Mouse (Mus musculus) midbrain, embryonic 15.5 days (tissue): ENCODE results near the gene Rora. TPM values are rescaled to one million over a fixed set of nuclear protein-coding genes. Genes with fewer than 3 reads are reported as not detected.

Experiments
- ATAC-seq: fragments of 200-750 bp; cut with Nextera tagmentation; replicated peaks from 2 replicates; pipeline ENCODE4 v1.8.0; 2017; ENCODE audit warnings: moderate TSS enrichment
- H3K27ac ChIP-seq: fragments of 300-500 bp; sonication (generic); 2 replicates; pipeline ENCODE4 v1.5.1; 2015; ENCODE audit warnings: mild to moderate bottlenecking, inconsistent platforms
- H3K27me3 ChIP-seq: fragments of 300-500 bp; sonication (generic); replicated peaks from 2 replicates; pipeline ENCODE4 v1.6.1; 2015; ENCODE audit warnings: inconsistent platforms
- H3K36me3 ChIP-seq: fragments of 300-500 bp; sonication (generic); replicated peaks from 2 replicates; pipeline ENCODE4 v1.6.1; 2015; ENCODE audit warnings: inconsistent platforms
- H3K4me1 ChIP-seq: fragments of 300-500 bp; sonication (generic); 2 replicates; pipeline ENCODE4 v1.6.1; 2015; ENCODE audit warnings: inconsistent platforms
- H3K4me2 ChIP-seq: fragments of 300-500 bp; sonication (generic); 2 replicates; pipeline ENCODE4 v1.6.1; 2015; ENCODE audit warnings: inconsistent platforms, mild to moderate bottlenecking, moderate library complexity
- H3K4me3 ChIP-seq: fragments of 300-500 bp; sonication (generic); 2 replicates; pipeline ENCODE4 v1.5.1; 2015; ENCODE audit warnings: mild to moderate bottlenecking, inconsistent platforms
- H3K9ac ChIP-seq: fragments of 300-500 bp; sonication (generic); 2 replicates; pipeline ENCODE4 v1.6.1; 2015; ENCODE audit warnings: mild to moderate bottlenecking, inconsistent platforms
- H3K9me3 ChIP-seq: fragments of 300-500 bp; sonication (generic); 2 replicates; pipeline ENCODE4 v1.6.1; 2016; ENCODE audit warnings: inconsistent platforms
- WGBS: fragments of 180-500 bp; shearing (Covaris S2); methylation state at CpG from one replicate; pipeline ENCODE4 v1.1.7; 2015; ENCODE audit warnings: mixed read lengths; 5-methylcytosine and 5-hydroxymethylcytosine counted together
- polyA plus RNA-seq: library from polyadenylated mRNA; unstranded; fragments of >200 nt; fragmentation: Nextera tagmentation; extraction: Ambion mirVana; gene quantifications from 2 replicates; pipeline ENCODE4 v1.2.1, GENCODE M21; 2015

Gene Rora
- polyA plus RNA-seq, 1 experiment from 2014 or later = 43.9 TPM

DNA sequence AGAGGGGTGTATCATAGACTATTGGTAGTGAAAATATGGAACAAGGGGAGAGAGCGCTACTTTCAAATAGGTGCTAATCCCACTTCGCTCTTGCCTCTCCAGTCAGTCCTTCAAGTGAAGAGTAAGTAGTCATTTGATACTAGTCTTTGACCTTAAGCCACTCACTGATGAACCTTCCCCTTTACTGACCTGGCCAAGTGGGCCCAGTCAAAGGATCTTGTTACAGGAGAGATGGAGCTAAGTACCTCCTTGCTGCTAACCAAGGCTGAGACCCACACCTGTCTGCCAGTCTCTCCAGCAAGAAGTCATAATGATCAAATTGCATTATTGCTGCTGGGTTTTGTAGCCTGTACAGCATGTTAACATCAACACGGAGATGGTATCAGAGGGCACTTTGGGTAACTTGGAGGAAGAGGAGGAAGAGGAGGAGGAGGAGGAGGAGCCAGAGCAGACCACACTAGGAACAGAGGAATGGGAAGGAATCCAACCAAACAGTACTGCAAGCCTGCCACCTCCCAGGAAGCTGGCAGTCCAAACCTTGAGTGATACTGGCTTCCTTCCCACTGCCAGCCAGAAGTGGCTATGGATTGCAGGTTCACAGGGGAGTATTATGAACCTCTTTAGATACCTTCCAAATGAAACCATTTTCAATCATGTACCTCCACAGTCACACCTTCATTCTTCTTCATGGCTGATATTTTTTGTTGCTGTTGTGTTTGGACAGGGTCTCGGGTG, 261.1 kb downstream of the Rora start:
- H3K27me3 ChIP-seq = no peaks in the 10 kb centered on the region
- ATAC-seq = no peak
- 95% methylated on average over 4 of the region's 4 CpGs for WGBS
- H3K4me3 ChIP-seq = no peak overlapping the region
- H3K36me3 ChIP-seq = no peaks in the 10 kb centered on the region
- H3K4me2 ChIP-seq = no peak overlapping the region
- no peak overlapping the region for H3K27ac ChIP-seq
- H3K9me3 ChIP-seq = no peaks in the 10 kb centered on the region
- H3K9ac ChIP-seq = no peak overlapping the region
- peaks cover 9% of the 10 kb centered on the region for H3K4me1 ChIP-seq

DNA sequence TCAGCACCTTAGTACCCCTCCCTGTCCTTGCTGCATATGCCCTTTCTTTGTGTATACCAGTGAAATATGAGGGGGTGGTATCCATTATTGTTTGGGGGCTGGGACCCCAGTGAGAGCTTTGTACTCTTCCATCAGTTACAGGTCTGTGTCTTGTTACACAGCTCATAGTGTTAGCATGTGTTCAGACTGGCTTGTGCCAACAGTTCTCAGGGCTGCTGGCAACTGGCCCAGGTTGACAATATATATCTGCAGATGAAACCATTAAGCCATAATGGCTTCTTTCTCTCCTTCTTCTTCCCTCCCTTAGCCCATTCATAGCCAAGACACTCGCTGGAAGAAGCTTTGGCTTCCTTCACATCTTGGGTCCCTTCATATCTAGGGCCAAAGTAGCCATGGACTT, 263.2 kb downstream of the Rora start:
- ATAC-seq = no peak

DNA sequence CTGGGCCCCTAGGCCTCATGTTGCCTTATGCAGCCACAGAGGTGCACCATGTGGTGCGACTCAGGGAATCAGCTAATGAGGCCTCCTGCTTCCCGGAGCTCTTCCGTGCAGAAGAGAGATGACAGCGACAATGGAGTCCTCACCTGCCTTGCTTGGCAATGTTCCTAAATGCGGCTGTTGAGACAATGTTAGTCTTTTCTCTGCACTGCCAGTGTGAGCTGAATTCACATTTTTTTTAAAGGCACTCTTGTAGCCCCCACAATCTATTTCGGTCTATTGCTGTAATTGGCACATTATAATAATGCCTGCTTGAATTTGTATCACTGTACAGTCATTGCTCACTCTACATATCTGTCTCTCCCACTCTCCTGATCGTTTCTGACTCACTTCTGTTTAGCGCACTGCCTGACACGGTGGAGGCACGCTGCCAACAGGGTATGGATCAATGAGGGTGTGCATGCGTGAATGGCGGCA, 269.6 kb downstream of the Rora start:
- Histone ChIP-seq H3K9me3 (no peaks in the 10 kb centered on the region), H3K4me2 (no peak overlapping the region), H3K27me3 (no peaks in the 10 kb centered on the region), H3K9ac (no peak overlapping the region), H3K27ac (0 out of 2 replicates have a peak overlapping the region, but pooled peaks have one; percentile 40), H3K4me3 (no peak overlapping the region), H3K4me1 (no peaks in the 10 kb centered on the region), H3K36me3 (no peaks in the 10 kb centered on the region)
- WGBS = 60% methylated on average over 12 of the region's 12 CpGs
- peak; percentile 80 for ATAC-seq

More for the DNA sequence above, 263.2 kb downstream of the Rora start:
- Histone ChIP-seq H3K4me3 (no peak overlapping the region), H3K4me2 (no peak overlapping the region), H3K27ac (no peak overlapping the region), H3K9me3 (no peaks in the 10 kb centered on the region), H3K36me3 (no peaks in the 10 kb centered on the region), H3K9ac (no peak overlapping the region), H3K4me1 (peaks cover 9% of the 10 kb centered on the region), H3K27me3 (no peaks in the 10 kb centered on the region)
- WGBS = 68% methylated on average over 1 of the region's 1 CpGs

DNA sequence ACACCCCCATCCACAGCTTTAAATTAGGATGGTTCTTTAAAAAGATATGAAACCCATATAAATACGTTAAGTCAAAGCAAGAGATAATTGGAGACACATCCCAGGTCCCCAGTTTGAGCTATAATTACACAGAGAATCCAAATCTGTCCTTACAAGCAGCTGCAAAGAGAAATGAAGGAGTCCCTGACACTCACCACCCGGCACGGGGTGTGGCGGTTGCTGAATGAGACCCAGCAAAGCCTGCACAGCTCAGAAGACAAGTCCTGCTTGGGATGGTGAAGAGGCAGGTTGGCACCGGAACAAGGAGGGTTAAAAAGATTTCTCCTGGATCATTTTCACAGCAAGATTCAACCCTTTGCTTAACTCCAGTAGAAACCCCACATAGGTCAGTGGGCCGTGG, 272.8 kb downstream of the Rora start:
- Histone ChIP-seq H3K27me3 (no peaks in the 10 kb centered on the region), H3K27ac (no peak overlapping the region), H3K36me3 (no peaks in the 10 kb centered on the region), H3K4me2 (no peak overlapping the region), H3K4me3 (no peak overlapping the region), H3K4me1 (peaks cover 3% of the 10 kb centered on the region; the same call in 1 of the 2 replicates), H3K9me3 (no peaks in the 10 kb centered on the region), H3K9ac (no peak overlapping the region)
- 94% methylated on average over 6 of the region's 6 CpGs for WGBS
- ATAC-seq = no peak

DNA sequence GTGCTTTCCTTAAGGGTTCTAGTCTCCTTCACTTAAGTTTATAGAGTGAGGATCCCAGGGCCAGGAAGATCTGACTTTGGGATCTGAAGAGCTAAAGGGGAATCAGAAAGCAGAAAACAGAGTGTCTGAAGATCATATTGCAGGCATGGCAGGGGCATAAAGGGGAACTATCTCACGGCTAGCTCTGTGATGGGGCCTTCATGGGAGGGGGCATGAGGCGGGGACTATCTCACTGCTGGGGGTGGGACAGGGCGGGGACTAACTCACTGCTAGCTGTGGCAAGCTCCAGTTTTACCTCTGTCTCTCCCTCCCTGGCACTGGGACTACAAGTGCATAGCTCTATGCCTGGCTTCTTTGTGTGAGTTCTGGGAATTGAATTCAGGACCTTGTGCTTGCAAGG, 279.6 kb downstream of the Rora start:
- no peak overlapping the region for H3K4me3 ChIP-seq
- H3K27ac ChIP-seq = no peak overlapping the region
- no peaks in the 10 kb centered on the region for H3K36me3 ChIP-seq
- no peak overlapping the region for H3K4me2 ChIP-seq
- H3K27me3 ChIP-seq = no peaks in the 10 kb centered on the region
- H3K9me3 ChIP-seq = no peaks in the 10 kb centered on the region
- peaks cover 3% of the 10 kb centered on the region; the same call in 1 of the 2 replicates for H3K4me1 ChIP-seq
- no peak overlapping the region for H3K9ac ChIP-seq
- 63% methylated on average over 3 of the region's 3 CpGs for WGBS
- no peak for ATAC-seq

DNA sequence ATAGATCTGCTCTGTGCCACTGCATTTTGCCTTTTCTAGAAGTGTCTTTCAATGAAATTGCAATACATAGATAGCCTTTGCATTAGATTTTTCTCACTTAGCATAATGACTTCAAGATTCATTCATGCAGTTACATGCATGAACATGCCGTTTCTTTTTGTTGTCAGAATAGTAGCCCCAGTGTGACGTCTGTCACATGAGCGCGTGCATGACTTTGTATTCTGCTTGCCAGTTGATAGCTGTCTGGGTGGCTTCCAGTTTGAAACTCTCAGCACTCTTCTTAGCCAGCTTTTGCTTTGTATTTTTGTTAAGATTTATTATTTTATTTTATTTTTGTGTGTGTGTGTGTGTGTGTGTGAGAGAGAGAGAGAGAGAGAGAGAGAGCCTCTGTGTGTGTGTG, 280.7 kb downstream of the Rora start:
- H3K36me3 ChIP-seq = no peaks in the 10 kb centered on the region
- H3K27me3 ChIP-seq = no peaks in the 10 kb centered on the region
- H3K4me3 ChIP-seq = no peak overlapping the region
- H3K4me1 ChIP-seq = peaks cover 3% of the 10 kb centered on the region; the same call in 1 of the 2 replicates
- WGBS = 60% methylated on average over 4 of the region's 4 CpGs
- no peaks in the 10 kb centered on the region for H3K9me3 ChIP-seq
- H3K27ac ChIP-seq = no peak overlapping the region
- no peak for ATAC-seq
- H3K9ac ChIP-seq = no peak overlapping the region
- H3K4me2 ChIP-seq = no peak overlapping the region

DNA sequence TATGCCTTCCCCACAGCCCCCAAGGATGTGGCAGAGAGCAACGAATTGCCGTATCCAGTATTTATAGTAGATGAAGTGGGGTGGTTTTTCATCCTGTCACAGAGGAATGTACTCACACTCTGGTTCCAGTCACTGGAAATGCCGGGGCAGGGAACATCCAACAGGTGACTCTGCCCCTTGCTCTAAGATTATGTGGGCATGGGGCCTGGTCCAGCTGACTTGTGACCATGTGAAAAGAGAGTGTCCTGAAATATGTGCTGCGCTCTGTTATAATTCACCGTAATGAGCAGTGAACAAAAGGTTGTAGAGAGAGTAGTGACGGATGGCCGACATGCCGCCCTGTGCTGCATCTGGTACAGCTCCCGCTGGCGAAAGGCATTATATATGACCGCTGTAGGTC, 282.0 kb downstream of the Rora start:
- ATAC-seq = no peak
- no peak overlapping the region for H3K4me2 ChIP-seq
- H3K27me3 ChIP-seq = no peaks in the 10 kb centered on the region
- no peak overlapping the region for H3K27ac ChIP-seq
- no peaks in the 10 kb centered on the region for H3K9me3 ChIP-seq
- H3K4me3 ChIP-seq = no peak overlapping the region
- no peak overlapping the region for H3K9ac ChIP-seq
- H3K4me1 ChIP-seq = peaks cover under 1% of the 10 kb centered on the region; the same call in 1 of the 2 replicates
- WGBS = 97% methylated on average over 11 of the region's 11 CpGs
- H3K36me3 ChIP-seq = no peaks in the 10 kb centered on the region

DNA sequence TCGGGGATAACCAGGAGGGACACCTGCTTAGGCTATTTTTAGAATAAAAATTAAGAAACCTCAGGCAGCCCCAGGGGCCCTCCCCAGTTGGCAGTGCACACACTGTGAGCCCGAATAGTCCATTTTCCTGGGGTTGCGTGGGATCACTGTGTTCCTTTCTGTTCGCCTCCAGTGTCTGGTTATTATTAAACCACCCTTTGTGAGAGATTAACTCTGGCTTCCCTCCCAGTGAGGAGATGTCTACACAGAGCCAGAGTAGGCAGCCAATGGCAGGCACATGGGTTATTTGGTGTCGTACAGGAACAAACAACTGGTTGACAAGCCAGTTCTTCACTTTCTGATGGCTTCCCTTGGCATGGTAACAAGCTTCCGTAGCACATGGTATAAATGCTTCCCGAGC, 287.5 kb downstream of the Rora start:
- Histone ChIP-seq H3K4me1 (0 out of 2 replicates have a peak, but pooled peaks cover 4% of the 10 kb centered on the region), H3K27me3 (no peaks in the 10 kb centered on the region), H3K4me2 (no peak overlapping the region), H3K4me3 (no peak overlapping the region), H3K36me3 (no peaks in the 10 kb centered on the region), H3K27ac (no peak overlapping the region), H3K9me3 (no peaks in the 10 kb centered on the region), H3K9ac (no peak overlapping the region)
- no peak for ATAC-seq
- WGBS = 49% methylated on average over 7 of the region's 7 CpGs

DNA sequence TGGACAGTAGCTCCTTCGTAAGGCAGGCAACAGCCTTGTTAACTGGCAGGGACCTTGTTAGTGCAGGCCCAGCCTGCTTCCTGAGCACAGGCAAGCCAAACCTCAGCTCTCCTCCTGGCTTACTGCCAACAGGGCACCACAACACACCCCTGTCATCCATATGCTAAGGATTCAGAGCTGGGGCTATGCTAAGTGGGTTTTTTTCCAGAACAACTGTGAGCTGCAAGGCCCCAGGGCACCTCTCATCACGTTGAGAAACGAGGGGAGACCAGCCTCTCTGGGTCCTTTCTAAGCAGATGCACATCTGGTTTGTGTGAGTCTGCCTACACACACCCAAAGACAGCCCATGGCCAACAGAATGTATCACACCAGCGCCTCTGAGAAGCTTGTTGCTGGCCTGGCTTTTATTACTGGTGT, 289.0 kb downstream of the Rora start:
- ATAC-seq = no peak
- Histone ChIP-seq H3K27ac (no peak overlapping the region), H3K36me3 (no peaks in the 10 kb centered on the region), H3K4me2 (no peak overlapping the region), H3K9me3 (no peaks in the 10 kb centered on the region), H3K4me1 (0 out of 2 replicates have a peak, but pooled peaks cover 4% of the 10 kb centered on the region), H3K4me3 (no peak overlapping the region), H3K9ac (no peak overlapping the region), H3K27me3 (no peaks in the 10 kb centered on the region)
- 57% methylated on average over 4 of the region's 4 CpGs for WGBS

DNA sequence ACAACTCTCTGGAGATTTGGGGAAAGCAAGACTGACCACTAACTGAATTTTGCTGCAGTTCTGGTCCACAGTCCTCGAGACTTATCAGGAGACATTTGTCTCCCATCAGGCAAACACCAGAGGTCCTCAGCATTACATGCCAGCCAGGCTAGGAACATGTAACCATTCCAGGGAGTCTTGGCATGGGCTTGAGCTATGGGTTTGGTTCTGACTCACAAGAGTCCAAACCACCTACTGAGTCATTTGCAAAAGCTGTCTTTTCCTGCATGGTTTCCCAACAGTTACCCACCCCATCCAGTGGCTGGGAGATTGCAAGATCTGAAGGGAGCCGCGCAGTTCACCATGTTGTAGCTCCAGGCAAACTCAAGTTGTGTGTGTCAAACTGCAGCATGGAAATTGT, 290.4 kb downstream of the Rora start:
- no peak for ATAC-seq
- Histone ChIP-seq H3K36me3 (no peaks in the 10 kb centered on the region), H3K9me3 (no peaks in the 10 kb centered on the region), H3K4me2 (no peak overlapping the region), H3K27me3 (no peaks in the 10 kb centered on the region), H3K27ac (no peak overlapping the region), H3K9ac (no peak overlapping the region), H3K4me3 (no peak overlapping the region), H3K4me1 (0 out of 2 replicates have a peak, but pooled peaks cover 4% of the 10 kb centered on the region)
- WGBS = 90% methylated on average over 3 of the region's 3 CpGs

DNA sequence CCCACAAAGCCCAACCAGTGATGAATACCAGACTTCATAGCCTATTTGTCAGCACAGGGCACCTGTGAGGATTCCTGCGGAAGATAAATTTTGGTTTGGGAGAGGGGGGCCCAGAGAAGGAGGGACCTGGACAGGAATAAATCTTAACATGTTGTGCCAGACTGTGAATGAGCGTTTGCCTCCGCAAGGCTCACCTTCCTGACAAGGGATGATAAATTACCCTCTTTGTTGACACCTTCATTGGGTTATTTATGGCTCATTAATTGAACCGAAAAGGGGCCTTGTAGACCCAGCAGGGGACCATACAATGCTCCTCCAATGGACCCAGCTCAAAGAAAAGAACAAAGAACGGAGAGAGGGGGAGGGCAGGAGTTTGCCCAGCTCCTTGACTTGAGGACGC, 294.1 kb downstream of the Rora start:
- H3K36me3 ChIP-seq = no peaks in the 10 kb centered on the region
- H3K27ac ChIP-seq = no peak overlapping the region

DNA sequence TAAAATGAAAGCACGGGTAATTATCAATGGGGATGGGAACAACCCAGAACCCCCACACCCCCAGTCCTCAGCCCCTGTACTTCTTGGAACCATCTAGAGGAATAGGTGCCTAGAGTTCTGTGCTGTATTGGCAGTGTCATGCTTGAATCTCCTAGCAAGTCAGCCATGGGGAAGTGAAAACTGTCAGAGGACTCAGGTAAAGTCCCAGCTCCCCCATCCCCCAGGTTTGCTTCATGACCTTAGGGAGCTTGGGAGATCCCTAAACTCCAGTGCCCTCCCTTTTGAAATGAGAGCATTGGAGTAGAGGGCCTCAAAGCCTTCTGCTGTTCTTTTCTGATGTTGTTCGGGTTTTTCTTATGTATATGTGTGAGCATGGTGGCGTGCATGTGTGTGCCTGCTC, 294.6 kb downstream of the Rora start:
- no peaks in the 10 kb centered on the region for H3K4me1 ChIP-seq
- H3K9ac ChIP-seq = no peak overlapping the region
- WGBS = 75% methylated on average over 3 of the region's 3 CpGs
- ATAC-seq = no peak
- H3K9me3 ChIP-seq = no peaks in the 10 kb centered on the region
- H3K4me2 ChIP-seq = no peak overlapping the region
- H3K27ac ChIP-seq = no peak overlapping the region
- H3K4me3 ChIP-seq = no peak overlapping the region
- H3K27me3 ChIP-seq = no peaks in the 10 kb centered on the region
- no peaks in the 10 kb centered on the region for H3K36me3 ChIP-seq

More for the DNA sequence above, 294.1 kb downstream of the Rora start:
- no peak for ATAC-seq
- no peaks in the 10 kb centered on the region for H3K4me1 ChIP-seq
- 26% methylated on average over 6 of the region's 6 CpGs for WGBS
- no peak overlapping the region for H3K4me2 ChIP-seq
- no peak overlapping the region for H3K4me3 ChIP-seq
- no peak overlapping the region for H3K9ac ChIP-seq
- no peaks in the 10 kb centered on the region for H3K9me3 ChIP-seq
- no peaks in the 10 kb centered on the region for H3K27me3 ChIP-seq
